ENCODE assay signal across 19 mouse cellular contexts in genomic region chr16:91740918-91741255, GRCm38 (mm10). TPM values are rescaled to one million over a fixed set of nuclear protein-coding genes. Genes with fewer than 3 reads are reported as not detected.
DNase-seq lines count a peak whose midpoint lies in the region; ATAC-seq and TF ChIP-seq lines count a peak whose summit lies in the region.
"Had no signal": no experiment of that assay in that cellular context is flagged by ENCODE, and none has a peak within 500 bp of the region (broad histone marks: within the 10 kb centered on the region; RNA-seq: fewer than 3 reads in every experiment).

No protein-coding gene starts in this region.

- H3K9me3 ChIP-seq in hindbrain, embryonic 12.5 days (replicated peaks), result no peaks in the 10 kb centered on the region
- no peaks in the 10 kb centered on the region for H3K9me3 ChIP-seq in hindbrain, embryonic 11.5 days (ENCODE audit: control insufficient read depth, low read length)
- no peaks in the 10 kb centered on the region for H3K9me3 ChIP-seq in neural tube, embryonic 14.5 days (ENCODE audit: control insufficient read depth, low read length)
- H3K9me3 ChIP-seq in neural tube, embryonic 15.5 days (replicated peaks), result no peaks in the 10 kb centered on the region
- H3K9me3 ChIP-seq: embryonic facial prominence, embryonic 15.5 days; forebrain, embryonic 10.5 days; limb, embryonic 10.5 days; liver, embryonic 15.5 days; neural tube, embryonic 13.5 days had no signal

- no peak overlapping the region for H3K4me2 ChIP-seq in hindbrain, embryonic 12.5 days (replicated peaks)
- H3K4me2 ChIP-seq in hindbrain, embryonic 11.5 days (replicated peaks; ENCODE audit: low read depth, low read length), result no peak overlapping the region
- no peak overlapping the region for H3K4me2 ChIP-seq in neural tube, embryonic 14.5 days (ENCODE audit: low read depth, low read length)
- no peak overlapping the region for H3K4me2 ChIP-seq in neural tube, embryonic 15.5 days
- H3K4me2 ChIP-seq: embryonic facial prominence, embryonic 15.5 days; liver, embryonic 15.5 days; neural tube, embryonic 13.5 days had no signal

- WGBS in hindbrain, embryonic 12.5 days, result 54% methylated on average over 7 of the region's 7 CpGs
- WGBS in hindbrain, embryonic 11.5 days, result 56% methylated on average over 7 of the region's 7 CpGs
- WGBS in neural tube, embryonic 14.5 days, result 58% methylated on average over 7 of the region's 7 CpGs
- WGBS in neural tube, embryonic 15.5 days, result 59% methylated on average over 7 of the region's 7 CpGs

- no peak for ATAC-seq in hindbrain, embryonic 12.5 days (ENCODE audit: low FRiP score)
- no peak for ATAC-seq in hindbrain, embryonic 11.5 days (ENCODE audit: low FRiP score)
- no peak for ATAC-seq in neural tube, embryonic 14.5 days (ENCODE audit: low read depth)
- no peak for ATAC-seq in neural tube, embryonic 15.5 days (ENCODE audit: low FRiP score)

- peak overlapping the region; percentile 6; the same call in 1 of the 2 replicates for H3K4me3 ChIP-seq in gastrocnemius, adult 2 months
- H3K4me3 ChIP-seq in hindbrain, embryonic 12.5 days, result no peak overlapping the region
- H3K4me3 ChIP-seq in hindbrain, embryonic 11.5 days (ENCODE audit: low read depth, low read length), result no peak overlapping the region
- H3K4me3 ChIP-seq in neural tube, embryonic 14.5 days (ENCODE audit: low read depth, low read length), result no peak overlapping the region
- H3K4me3 ChIP-seq in neural tube, embryonic 15.5 days (replicated peaks), result no peak overlapping the region
- H3K4me3 ChIP-seq: embryonic facial prominence, embryonic 15.5 days; forebrain, embryonic 10.5 days; limb, embryonic 10.5 days; liver, embryonic 15.5 days; neural tube, embryonic 13.5 days had no signal

- H3K4me1 ChIP-seq in hindbrain, embryonic 12.5 days, result peaks cover 54% of the 10 kb centered on the region
- peaks cover 4% of the 10 kb centered on the region; the same call in 1 of the 2 replicates for H3K4me1 ChIP-seq in hindbrain, embryonic 11.5 days (replicated peaks; ENCODE audit: control insufficient read depth, insufficient read depth, low read length)
- H3K4me1 ChIP-seq in neural tube, embryonic 14.5 days (ENCODE audit: control insufficient read depth, insufficient read depth, low read length), result peaks cover 24% of the 10 kb centered on the region
- peaks cover 62% of the 10 kb centered on the region for H3K4me1 ChIP-seq in neural tube, embryonic 15.5 days

- no peak for DNase-seq in gastrocnemius, adult 2 months
- no peak for DNase-seq in gastrocnemius, postnatal 25 days
- DNase-seq in hindbrain, embryonic 11.5 days (ENCODE audit: low spot score), result no peak
- no peak for DNase-seq in adrenal gland, adult 18-20 months (ENCODE audit: low spot score in 2 of 2)
- DNase-seq in right cerebral cortex, postnatal 4 days, result no peak
- DNase-seq: cerebellum, adult 9-11 months; gastrocnemius, postnatal 14 days; kidney, adult 9 months; layer of hippocampus, postnatal 36 days; lung, postnatal 14 days; thymus, postnatal 25 days had no signal

- H3K27me3 ChIP-seq in hindbrain, embryonic 12.5 days, result no peaks in the 10 kb centered on the region
- H3K27me3 ChIP-seq in hindbrain, embryonic 11.5 days (ENCODE audit: control insufficient read depth, insufficient read depth, low read length), result no peaks in the 10 kb centered on the region
- no peaks in the 10 kb centered on the region for H3K27me3 ChIP-seq in neural tube, embryonic 14.5 days (ENCODE audit: control insufficient read depth, insufficient read depth, low read length)
- H3K27me3 ChIP-seq in neural tube, embryonic 15.5 days (replicated peaks), result no peaks in the 10 kb centered on the region
- H3K27me3 ChIP-seq: embryonic facial prominence, embryonic 15.5 days; neural tube, embryonic 13.5 days had no signal

- no peak for TF ChIP-seq CTCF in gastrocnemius, adult 2 months (IDR thresholded peaks at IDR 0.05)

- intact Hi-C loops in gastrocnemius, adult 2 months (cut with DNase I), result no loop called here

- H3K36me3 ChIP-seq in hindbrain, embryonic 12.5 days, result no peaks in the 10 kb centered on the region
- no peaks in the 10 kb centered on the region for H3K36me3 ChIP-seq in hindbrain, embryonic 11.5 days (ENCODE audit: control insufficient read depth, insufficient read depth, low read length)
- H3K36me3 ChIP-seq in neural tube, embryonic 14.5 days (ENCODE audit: control insufficient read depth, insufficient read depth, low read length), result no peaks in the 10 kb centered on the region
- H3K36me3 ChIP-seq in neural tube, embryonic 15.5 days, result no peaks in the 10 kb centered on the region
- H3K36me3 ChIP-seq: embryonic facial prominence, embryonic 15.5 days; liver, embryonic 15.5 days; neural tube, embryonic 13.5 days had no signal

- peak overlapping the region; percentile 85 for H3K27ac ChIP-seq in gastrocnemius, adult 2 months
- peak overlapping the region; percentile 12; the same call in 1 of the 2 replicates for H3K27ac ChIP-seq in hindbrain, embryonic 12.5 days
- H3K27ac ChIP-seq in hindbrain, embryonic 11.5 days (ENCODE audit: low read depth, low read length), result no peak overlapping the region
- H3K27ac ChIP-seq in neural tube, embryonic 14.5 days (ENCODE audit: low read depth, low read length), result 0 out of 2 replicates have a peak overlapping the region, but pooled peaks have one; percentile 22
- H3K27ac ChIP-seq in neural tube, embryonic 15.5 days (replicated peaks), result no peak overlapping the region; the same call in 1 of the 2 replicates
- H3K27ac ChIP-seq: embryonic facial prominence, embryonic 15.5 days; forebrain, embryonic 10.5 days; limb, embryonic 10.5 days; liver, embryonic 15.5 days had no signal

- H3K9ac ChIP-seq in hindbrain, embryonic 12.5 days, result no peak overlapping the region
- no peak overlapping the region for H3K9ac ChIP-seq in hindbrain, embryonic 11.5 days (ENCODE audit: low read depth, low read length)
- H3K9ac ChIP-seq in neural tube, embryonic 14.5 days (replicated peaks; ENCODE audit: low read depth, low read length), result no peak overlapping the region
- no peak overlapping the region for H3K9ac ChIP-seq in neural tube, embryonic 15.5 days (replicated peaks)
- H3K9ac ChIP-seq: embryonic facial prominence, embryonic 15.5 days; liver, embryonic 15.5 days had no signal

RNA-seq across cellular contexts. Expression of gene Itsn1, which starts 11.8 kb away (rescaled TPM):
- 10 to 100 TPM; 60.2 to 66.1 TPM for total RNA-seq in gastrocnemius, adult 2 months (2021)
- 10 to 100 TPM; 55.3 to 60.5 TPM for total RNA-seq in gastrocnemius, postnatal 25 days (2021)
- 79.2 and 83.0 TPM in 2 replicates for polyA plus RNA-seq in hindbrain, embryonic 12.5 days (2016; fragmentation: Nextera tagmentation; extraction: Ambion mirVana)
- 61.1 and 61.7 TPM in 2 replicates for polyA plus RNA-seq in hindbrain, embryonic 11.5 days (2014; fragmentation: Nextera tagmentation; extraction: Ambion mirVana)
- polyA plus RNA-seq in neural tube, embryonic 14.5 days (2014; fragmentation: Nextera tagmentation; extraction: Ambion mirVana), result 56.5 and 77.5 TPM in 2 replicates
- 44.5 and 48.6 TPM in 2 replicates for polyA plus RNA-seq in neural tube, embryonic 15.5 days (2015; fragmentation: Nextera tagmentation; extraction: Ambion mirVana)
- 10 to 100 TPM; 36.5 to 49.3 TPM for total RNA-seq in adrenal gland, adult 18-20 months (2021)

RNA-seq across cellular contexts. Expression of gene Cryzl1, which starts 12.1 kb away (rescaled TPM):
- total RNA-seq in gastrocnemius, adult 2 months (2021), result 10 to 100 TPM; 17.7 to 18.1 TPM
- 10 to 100 TPM; 12.1 to 20.0 TPM for total RNA-seq in gastrocnemius, postnatal 25 days (2021)
- polyA plus RNA-seq in hindbrain, embryonic 12.5 days (2016; fragmentation: Nextera tagmentation; extraction: Ambion mirVana), result 81.1 and 83.4 TPM in 2 replicates
- 75.6 and 93.4 TPM in 2 replicates for polyA plus RNA-seq in hindbrain, embryonic 11.5 days (2014; fragmentation: Nextera tagmentation; extraction: Ambion mirVana)
- polyA plus RNA-seq in neural tube, embryonic 14.5 days (2014; fragmentation: Nextera tagmentation; extraction: Ambion mirVana), result 96.4 and 118 TPM in 2 replicates
- polyA plus RNA-seq in neural tube, embryonic 15.5 days (2015; fragmentation: Nextera tagmentation; extraction: Ambion mirVana), result 98.8 and 113 TPM in 2 replicates
- total RNA-seq in adrenal gland, adult 18-20 months (2021), result 10 to 100 TPM; 45.9 TPM

RNA-seq across cellular contexts. Expression of gene Donson, which starts 52.3 kb away (rescaled TPM):
- total RNA-seq in gastrocnemius, adult 2 months (2021), result 1 to 10 TPM in 1 of 2 experiments, under 1 TPM in 1; 0.92 to 1.6 TPM
- total RNA-seq in gastrocnemius, postnatal 25 days (2021), result 1 to 10 TPM in 1 of 2 experiments, under 1 TPM in 1; 0.84 to 1.1 TPM
- 28.9 and 31.0 TPM in 2 replicates for polyA plus RNA-seq in hindbrain, embryonic 12.5 days (2016; fragmentation: Nextera tagmentation; extraction: Ambion mirVana)
- 33.4 and 38.5 TPM in 2 replicates for polyA plus RNA-seq in hindbrain, embryonic 11.5 days (2014; fragmentation: Nextera tagmentation; extraction: Ambion mirVana)
- polyA plus RNA-seq in neural tube, embryonic 14.5 days (2014; fragmentation: Nextera tagmentation; extraction: Ambion mirVana), result 23.3 and 28.5 TPM in 2 replicates
- 19.4 and 21.7 TPM in 2 replicates for polyA plus RNA-seq in neural tube, embryonic 15.5 days (2015; fragmentation: Nextera tagmentation; extraction: Ambion mirVana)
- 1 to 10 TPM; 7.5 to 7.8 TPM for total RNA-seq in adrenal gland, adult 18-20 months (2021)

Comparison
In these comparisons a context has a peak if more than half of its experiments do, and no peak if none do; other contexts are left out.
1. H3K27ac ChIP-seq: peak in gastrocnemius, adult 2 months (single experiment), hindbrain, embryonic 12.5 days (single experiment) and neural tube, embryonic 14.5 days (single experiment); none in hindbrain, embryonic 11.5 days (single experiment) and neural tube, embryonic 15.5 days (single experiment).